29 mouse cellular contexts compared by ENCODE assay signal in genomic region chr4:120047060-120047459, GRCm38 (mm10). TPM values are rescaled to one million over a fixed set of nuclear protein-coding genes. Genes with fewer than 3 reads are reported as not detected.
DNase-seq lines count a peak whose midpoint lies in the region; ATAC-seq and TF ChIP-seq lines count a peak whose summit lies in the region.
"Had no signal": no experiment of that assay in that cellular context is flagged by ENCODE, and none has a peak within 500 bp of the region (broad histone marks: within the 10 kb centered on the region; RNA-seq: fewer than 3 reads in every experiment).

No protein-coding gene starts in this region.

- intact Hi-C loops in left cerebral cortex, postnatal 14 days (cut with DNase I): no loop called here

- TF ChIP-seq EP300 in CH12.LX (IDR thresholded peaks at IDR 0.05; ENCODE audit: low read length): no peak

- no peak overlapping the region for H3K9ac ChIP-seq in heart, embryonic 11.5 days (ENCODE audit: low read depth, low read length)
- H3K9ac ChIP-seq in CH12.LX (ENCODE audit: insufficient read depth, low read depth): no peak overlapping the region
- H3K9ac ChIP-seq: hindbrain, embryonic 15.5 days; kidney, embryonic 15.5 days; liver, embryonic 12.5 days; lung, embryonic 14.5 days; midbrain, embryonic 12.5 days; neural tube, embryonic 15.5 days; stomach, embryonic 15.5 days had no signal

- no peak for DNase-seq in heart, postnatal 4 days
- DNase-seq in left cerebral cortex, postnatal 14 days (ENCODE audit: low spot score in 2 of 2): peak; percentile 45 to 55
- no peak for DNase-seq in left cerebral cortex, adult 11 months (ENCODE audit: low spot score)
- no peak for DNase-seq in CH12.LX (ENCODE audit: extremely low read depth)
- peak; percentile 16 for DNase-seq in MN1 (ENCODE audit: low spot score)
- no peak for DNase-seq in adrenal gland, adult 18-20 months (ENCODE audit: low spot score in 2 of 2)
- DNase-seq: adrenal gland, adult 2 months; cerebellum, adult 11 months; cerebellum, postnatal 14 days; lung, embryonic 14.5 days; lung, postnatal 4 days; thymus, adult 2 months had no signal

- in situ Hi-C loops in CH12.LX (cut with MboI; ENCODE audit: low pct_ligation_motif_present, low pct_unique_long_range_greater_than_20kb, low sequenced_read_pairs): no loop called here

- H3K4me2 ChIP-seq in heart, embryonic 11.5 days: 0 out of 2 replicates have a peak overlapping the region, but pooled peaks have one; percentile 6
- no peak overlapping the region for H3K4me2 ChIP-seq in CH12.LX (ENCODE audit: insufficient read depth, low read depth, poor library complexity, severe bottlenecking)
- H3K4me2 ChIP-seq: hindbrain, embryonic 15.5 days; kidney, embryonic 15.5 days; liver, embryonic 12.5 days; lung, embryonic 14.5 days; midbrain, embryonic 12.5 days; neural tube, embryonic 15.5 days; stomach, embryonic 15.5 days had no signal

- no peaks in the 10 kb centered on the region for H3K9me3 ChIP-seq in heart, embryonic 11.5 days (replicated peaks; ENCODE audit: control insufficient read depth, low read length)
- H3K9me3 ChIP-seq in CH12.LX (replicated peaks; ENCODE audit: low read length): no peaks in the 10 kb centered on the region
- H3K9me3 ChIP-seq: hindbrain, embryonic 15.5 days; kidney, embryonic 15.5 days; liver, embryonic 12.5 days; midbrain, embryonic 12.5 days; neural tube, embryonic 15.5 days; stomach, embryonic 15.5 days had no signal

- H3K79me2 ChIP-seq in CH12.LX (replicated peaks; ENCODE audit: control insufficient read depth, extremely low read depth, insufficient read depth, poor library complexity, severe bottlenecking): peaks cover 45% of the 10 kb centered on the region

- H3K27me3 ChIP-seq in heart, embryonic 11.5 days (ENCODE audit: control insufficient read depth, insufficient read depth, low read length): no peaks in the 10 kb centered on the region
- no peaks in the 10 kb centered on the region for H3K27me3 ChIP-seq in CH12.LX (replicated peaks)
- H3K27me3 ChIP-seq: hindbrain, embryonic 15.5 days; kidney, embryonic 15.5 days; neural tube, embryonic 15.5 days; stomach, embryonic 15.5 days had no signal

- no peak for TF ChIP-seq CTCF in CH12.LX (conservative IDR thresholded peaks at IDR 0.05 in 1 of 2, IDR thresholded peaks at IDR 0.05 in 1 of 2; ENCODE audit: low read depth in 2 of 2, low read length in 2 of 2)

- H3K4me3 ChIP-seq in heart, embryonic 11.5 days (ENCODE audit: low read depth, low read length): no peak overlapping the region
- H3K4me3 ChIP-seq in CH12.LX (replicated peaks in 1 of 3; ENCODE audit: low read depth in 2 of 3, low read length in 2 of 3, poor library complexity in 1 of 3): no peak overlapping the region
- H3K4me3 ChIP-seq: hindbrain, embryonic 15.5 days; kidney, embryonic 15.5 days; liver, embryonic 12.5 days; midbrain, embryonic 12.5 days; myocyte; neural tube, embryonic 15.5 days; stomach, embryonic 15.5 days had no signal

- dilution Hi-C loops in CH12.LX (cut with MboI; ENCODE audit: extremely low pct_ligation_motif_present, extremely low pct_unique_long_range_greater_than_20kb, low sequenced_read_pairs): no loop called here

- H3K4me1 ChIP-seq in heart, embryonic 11.5 days (ENCODE audit: control insufficient read depth, insufficient read depth, low read length): peaks cover 12% of the 10 kb centered on the region
- H3K4me1 ChIP-seq in CH12.LX (ENCODE audit: control insufficient read depth in 1 of 2, insufficient read depth in 2 of 2): peaks cover 82 to 98% of the 10 kb centered on the region in 2 experiments
- H3K4me1 ChIP-seq: kidney, embryonic 15.5 days; liver, embryonic 12.5 days; midbrain, embryonic 12.5 days; stomach, embryonic 15.5 days had no signal

- 0 out of 2 replicates have a peak, but pooled peaks have one; percentile 23 for ATAC-seq in heart, embryonic 11.5 days (replicated peaks; ENCODE audit: insufficient number of reproducible peaks, low FRiP score, low TSS enrichment)
- ATAC-seq: intestine, embryonic 16.5 days; liver, embryonic 12.5 days had no signal

- TF ChIP-seq POLR2A in CH12.LX (IDR thresholded peaks at IDR 0.05; ENCODE audit: low read depth, low read length): no peak

- H3K36me3 ChIP-seq in heart, embryonic 11.5 days (ENCODE audit: control insufficient read depth, insufficient read depth, low read length): no peaks in the 10 kb centered on the region
- peaks cover 3 to 69% of the 10 kb centered on the region in 2 experiments for H3K36me3 ChIP-seq in CH12.LX (replicated peaks in 1 of 2; ENCODE audit: control insufficient read depth in 1 of 2, insufficient read depth in 1 of 2, low read length in 1 of 2)
- H3K36me3 ChIP-seq: G1E; hindbrain, embryonic 15.5 days; kidney, embryonic 15.5 days; liver, embryonic 12.5 days; midbrain, embryonic 12.5 days; neural tube, embryonic 15.5 days; stomach, embryonic 15.5 days had no signal

- WGBS in heart, embryonic 11.5 days (ENCODE audit: insufficient replicate concordance): 30% methylated on average over 4 of the region's 4 CpGs

- TF ChIP-seq RAD21 in CH12.LX (IDR thresholded peaks at IDR 0.05; ENCODE audit: low read depth, low read length): no peak

- no peak overlapping the region for H3K27ac ChIP-seq in heart, embryonic 11.5 days (ENCODE audit: low read depth, low read length)
- peak overlapping the region; percentile 72 for H3K27ac ChIP-seq in CH12.LX (ENCODE audit: insufficient read depth, low read depth)
- H3K27ac ChIP-seq: hindbrain, embryonic 15.5 days; kidney, embryonic 15.5 days; liver, embryonic 12.5 days; midbrain, embryonic 12.5 days; neural tube, embryonic 15.5 days; stomach, embryonic 15.5 days had no signal

TF ChIP-seq in CH12.LX, 34 proteins besides CTCF, POLR2A, EP300 and RAD21:
- TF ChIP-seq TCF12 (IDR thresholded peaks at IDR 0.05; ENCODE audit: low read depth, low read length) (no peak), SMC3 (IDR thresholded peaks at IDR 0.05; ENCODE audit: low read depth, low read length) (no peak), ZKSCAN1 (IDR thresholded peaks at IDR 0.05; ENCODE audit: borderline replicate concordance, low read depth, low read length) (no peak), JUN (IDR thresholded peaks at IDR 0.05; ENCODE audit: insufficient read depth, low read depth, low read length) (no peak), ZNF384 (IDR thresholded peaks at IDR 0.05; ENCODE audit: low read depth, low read length) (no peak), ETS1 (conservative IDR thresholded peaks at IDR 0.05; ENCODE audit: low read depth, low read length) (no peak), POLR2AphosphoS2 (IDR thresholded peaks at IDR 0.05; ENCODE audit: low read depth, low read length) (no peak; the same call in 1 of the 2 replicates), RCOR1 (conservative IDR thresholded peaks at IDR 0.05; ENCODE audit: low read depth, low read length) (no peak), USF1 (IDR thresholded peaks at IDR 0.05; ENCODE audit: low read depth, low read length) (no peak)

RNA-seq across cellular contexts. Expression of gene AL607142.1, which starts 17.7 kb away (rescaled TPM):
- not detected in 2 replicates for polyA plus RNA-seq in heart, embryonic 11.5 days (2014; fragmentation: Nextera tagmentation; extraction: Ambion mirVana)
- total RNA-seq in heart, postnatal 4 days (2021): not detected
- not detected for total RNA-seq in left cerebral cortex, postnatal 14 days (2021)
- total RNA-seq in CH12.LX (2012; rRNA removed) (not detected in 2 replicates), CH12.LX (2014; rRNA removed) (not detected in 2 replicates)
- polyA plus RNA-seq in CH12.LX (2012; ENCODE audit: insufficient read length, low read depth): 22.0 TPM in 1 of 2 replicates, not detected in the other
- not detected for total RNA-seq in adrenal gland, adult 18-20 months (2021)
- total RNA-seq: adrenal gland, adult 2 months; G1E; gastrocnemius, adult 18-20 months had no signal
- polyA plus RNA-seq: adrenal gland, adult 2 months; brain, embryonic 14.5 days; G1E; gonadal fat pad, adult 2 months; heart, embryonic 16.5 days; hindbrain, embryonic 15.5 days; intestine, embryonic 16.5 days; kidney, embryonic 15.5 days; large intestine, adult 2 months; limb, embryonic 11.5 days; liver, embryonic 12.5 days; lung, embryonic 14.5 days; midbrain, embryonic 12.5 days; myocyte; neural tube, embryonic 15.5 days; spleen, adult 2 months; stomach, embryonic 15.5 days; thymus, adult 2 months had no signal

Comparison
In these comparisons a context has a peak if more than half of its experiments do, and no peak if none do; other contexts are left out.
1. DNase-seq: peak in left cerebral cortex, postnatal 14 days (2 of 2) and MN1 (single experiment); none in heart, postnatal 4 days (single experiment), left cerebral cortex, adult 11 months (single experiment), CH12.LX (single experiment) and adrenal gland, adult 18-20 months (0 of 2).